Mouse (Mus musculus) hindbrain, postnatal 0 days (tissue): ENCODE data around the gene Med22. TPM values are rescaled to one million over a fixed set of nuclear protein-coding genes. Genes with fewer than 3 reads are reported as not detected.

Experiments
- ATAC-seq: fragments of 200-750 bp; cut with Nextera tagmentation; 2 replicates; pipeline ENCODE4 v1.8.0; 2017; ENCODE audit warnings: mild to moderate bottlenecking, moderate TSS enrichment, moderate library complexity
- DNase-seq: peaks from one replicate; pipeline ENCODE4 v3.0.0-alpha.2; 2015; ENCODE audit warnings: low spot score
- H3K27ac ChIP-seq: fragments of 300-500 bp; sonication (generic); 2 replicates; pipeline ENCODE4 v1.5.1; 2014; ENCODE audit warnings: mild to moderate bottlenecking
- H3K27me3 ChIP-seq: fragments of 300-500 bp; sonication (generic); 2 replicates; pipeline ENCODE4 v1.6.1; 2014; ENCODE audit warnings: low read length, mixed read lengths; ENCODE audit not compliant: insufficient read depth
- H3K36me3 ChIP-seq: fragments of 300-500 bp; sonication (generic); 2 replicates; pipeline ENCODE4 v1.6.1; 2014; ENCODE audit warnings: low read length, mixed read lengths; ENCODE audit not compliant: insufficient read depth
- H3K4me1 ChIP-seq: fragments of 300-500 bp; sonication (generic); 2 replicates; pipeline ENCODE4 v1.6.1; 2014; ENCODE audit warnings: antibody characterized with exemption, low read length, mixed read lengths; ENCODE audit not compliant: insufficient read depth
- H3K4me2 ChIP-seq: fragments of 300-500 bp; sonication (generic); 2 replicates; pipeline ENCODE4 v1.6.1; 2014; ENCODE audit warnings: low read depth, mild to moderate bottlenecking, low read length, moderate library complexity, mixed read lengths
- H3K4me3 ChIP-seq: fragments of 300-500 bp; sonication (generic); 2 replicates; pipeline ENCODE4 v1.5.1; 2014; ENCODE audit warnings: low read length
- H3K9ac ChIP-seq: fragments of 300-500 bp; sonication (generic); replicated peaks from 2 replicates; pipeline ENCODE4 v1.6.1; 2014; ENCODE audit warnings: mild to moderate bottlenecking, low read length, moderate library complexity, mixed read lengths
- H3K9me3 ChIP-seq: fragments of 300-500 bp; sonication (generic); 2 replicates; pipeline ENCODE4 v1.6.1; 2016; ENCODE audit warnings: low read length, mixed read lengths
- CTCF ChIP-seq: IDR thresholded peaks from 2 replicates; pipeline ENCODE4 v1.5.1; 2016; ENCODE audit warnings: antibody characterized with exemption, control low read depth, low read depth
- WGBS: fragments of 180-500 bp; shearing (Covaris S2); extraction: QIAGEN DNeasy Blood & Tissue Kit; methylation state at CpG from one replicate; pipeline ENCODE4 v1.1.7; 2014; 5-methylcytosine and 5-hydroxymethylcytosine counted together
- polyA plus RNA-seq: library from polyadenylated mRNA; unstranded; fragments of >200 nt; fragmentation: Nextera tagmentation; extraction: Ambion mirVana; gene quantifications from 2 replicates; pipeline ENCODE4 v1.2.1, GENCODE M21; 2015
- total RNA-seq: library from RNA; depleted of rRNA; stranded (reverse); fragments of >200 nt; gene quantifications from 2 replicates; pipeline ENCODE4 v1.2.3, GENCODE M21; 2014

Gene Med22
- total and polyA plus RNA-seq, 2 experiments from 2014 or later: 116 to 141 TPM

DNA sequence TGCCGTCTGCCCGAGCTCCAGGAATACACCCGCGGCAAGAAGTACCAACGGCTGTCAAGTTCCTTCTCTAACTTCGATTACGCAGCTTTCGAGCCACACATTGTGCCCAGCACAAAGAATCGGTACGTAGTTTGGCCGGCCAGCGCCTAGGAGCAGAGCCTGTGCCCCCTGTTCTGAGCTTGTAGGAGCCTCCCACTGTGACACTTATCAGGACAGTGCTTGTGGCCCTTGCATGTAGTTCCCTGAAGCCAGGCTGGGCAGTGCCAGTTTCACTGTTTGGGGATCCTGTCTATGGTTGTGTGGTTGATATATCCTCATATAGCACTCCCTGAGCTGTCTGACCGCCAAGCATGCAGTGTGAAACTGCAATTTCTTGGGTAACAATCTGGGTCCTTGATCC, 6.3 kb upstream of the Med22 start:
- Histone ChIP-seq H3K4me3 (peak overlapping the region; percentile 74), H3K36me3 (peaks cover 55% of the 10 kb centered on the region), H3K9ac (peak overlapping the region; percentile 86), H3K9me3 (no peaks in the 10 kb centered on the region), H3K4me2 (peak overlapping the region; percentile 99), H3K4me1 (peaks cover 16% of the 10 kb centered on the region), H3K27me3 (no peaks in the 10 kb centered on the region), H3K27ac (peak overlapping the region; percentile 86)
- no peak for ATAC-seq
- no peak for DNase-seq
- no peak for TF ChIP-seq CTCF
- WGBS: 2% methylated on average over 13 of the region's 13 CpGs

DNA sequence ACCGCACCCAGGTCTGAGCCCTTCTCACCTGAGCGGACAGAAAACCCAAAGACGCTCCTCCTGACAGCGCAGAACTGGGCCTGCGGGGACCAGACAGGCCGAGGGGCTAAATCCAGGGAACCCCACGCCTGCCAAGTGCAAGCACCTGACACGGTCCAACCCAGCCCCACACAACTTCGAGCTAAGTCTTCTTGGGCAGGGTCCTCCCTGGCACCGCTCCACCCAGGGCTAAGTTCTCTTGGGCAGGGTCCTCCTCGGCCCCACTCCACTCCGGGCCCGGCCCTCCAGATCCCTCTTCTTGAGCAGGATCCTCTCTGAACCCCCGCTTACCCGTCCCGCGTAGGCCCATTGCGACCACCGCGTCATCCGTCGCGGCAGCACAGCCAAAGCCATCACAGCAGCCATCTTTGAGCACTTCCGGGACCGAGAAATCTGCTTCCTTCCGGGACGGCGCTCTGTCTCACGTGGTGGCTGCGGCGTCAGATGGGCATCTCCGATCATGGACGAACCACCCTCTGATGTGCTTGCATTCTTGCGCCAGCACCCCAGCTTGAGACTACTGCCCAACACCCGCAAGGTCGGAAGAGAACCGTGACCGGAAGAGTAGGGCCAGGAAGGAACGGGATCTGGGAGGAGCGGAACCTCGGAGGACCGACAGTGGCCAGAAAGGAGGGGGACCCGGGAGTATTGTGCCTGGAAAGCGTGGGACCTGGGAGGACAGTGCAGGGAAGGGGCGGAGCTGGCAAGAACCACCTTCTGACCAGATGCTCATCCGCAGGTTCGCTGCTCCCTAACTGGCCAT, 5.7 kb upstream of the Med22 start, which contains the start of the genes Surf2 and Surf1:
TSS of gene Surf2 (plus strand) at position 441 of the 802 bp plus-strand sequence.
TSS of gene Surf1 (minus strand) at position 604 of the 802 bp plus-strand sequence.
- peak; percentile 89 for ATAC-seq
- Histone ChIP-seq H3K4me3 (peak within 1 kb of the TSS; percentile 74), H3K9me3 (no peaks in the 10 kb centered on the region), H3K9ac (peak within 1 kb of the TSS; percentile 86), H3K27ac (peak within 1 kb of the TSS; percentile 86), H3K27me3 (no peaks in the 10 kb centered on the region), H3K4me1 (peaks cover 16% of the 10 kb centered on the region), H3K36me3 (peaks cover 49% of the 10 kb centered on the region), H3K4me2 (peak within 1 kb of the TSS; percentile 99)
- 3% methylated on average over 47 of the region's 47 CpGs for WGBS
- TF ChIP-seq CTCF: no peak
- peak; percentile 92 for DNase-seq

DNA sequence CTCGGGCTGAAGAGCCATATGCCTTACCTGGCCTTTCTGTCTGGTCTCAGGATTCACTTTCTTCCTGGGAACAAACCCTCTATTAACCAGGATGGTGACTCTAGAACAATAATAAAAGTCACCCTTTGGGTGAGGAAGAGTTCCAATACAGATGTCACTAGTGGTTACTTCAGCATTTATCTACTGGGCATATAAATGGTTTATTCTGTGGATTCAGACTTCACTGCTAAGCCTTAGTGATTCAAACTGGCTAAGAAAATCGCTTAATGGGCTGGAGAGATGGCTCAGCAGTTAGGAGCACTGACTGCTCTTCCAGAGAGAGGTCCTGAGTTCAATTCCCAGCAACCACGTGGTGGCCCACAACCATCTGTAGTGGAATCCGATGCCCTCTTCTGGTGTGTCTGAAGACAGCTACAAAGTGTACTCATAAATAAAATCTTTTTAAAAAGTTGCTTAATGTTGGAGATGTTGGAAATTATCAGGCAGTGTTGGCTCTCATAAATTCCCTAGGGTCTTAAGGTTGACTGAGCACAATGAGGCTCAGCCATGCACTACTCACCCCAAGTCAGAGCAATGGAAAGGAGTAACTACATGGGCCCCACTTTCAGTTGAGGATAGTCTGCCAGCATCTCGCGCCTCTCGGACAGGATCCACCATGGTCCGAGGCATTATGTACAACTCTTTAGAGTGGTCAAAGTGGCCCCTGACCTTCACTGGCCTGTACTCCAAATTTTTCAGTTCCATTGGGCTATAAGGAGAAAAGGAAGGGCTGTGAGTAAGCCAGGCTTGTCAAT, 3.9 kb upstream of the Med22 start:
- no peak overlapping the region for H3K27ac ChIP-seq
- ATAC-seq (no peak), DNase-seq (no peak)
- H3K4me2 ChIP-seq: no peak overlapping the region
- no peak overlapping the region for H3K9ac ChIP-seq
- no peaks in the 10 kb centered on the region for H3K27me3 ChIP-seq
- peak; percentile 32 for TF ChIP-seq CTCF
- peaks cover 32% of the 10 kb centered on the region for H3K36me3 ChIP-seq
- WGBS: 61% methylated on average over 8 of the region's 8 CpGs
- no peak overlapping the region for H3K4me3 ChIP-seq
- H3K9me3 ChIP-seq: no peaks in the 10 kb centered on the region
- peaks cover 16% of the 10 kb centered on the region for H3K4me1 ChIP-seq

DNA sequence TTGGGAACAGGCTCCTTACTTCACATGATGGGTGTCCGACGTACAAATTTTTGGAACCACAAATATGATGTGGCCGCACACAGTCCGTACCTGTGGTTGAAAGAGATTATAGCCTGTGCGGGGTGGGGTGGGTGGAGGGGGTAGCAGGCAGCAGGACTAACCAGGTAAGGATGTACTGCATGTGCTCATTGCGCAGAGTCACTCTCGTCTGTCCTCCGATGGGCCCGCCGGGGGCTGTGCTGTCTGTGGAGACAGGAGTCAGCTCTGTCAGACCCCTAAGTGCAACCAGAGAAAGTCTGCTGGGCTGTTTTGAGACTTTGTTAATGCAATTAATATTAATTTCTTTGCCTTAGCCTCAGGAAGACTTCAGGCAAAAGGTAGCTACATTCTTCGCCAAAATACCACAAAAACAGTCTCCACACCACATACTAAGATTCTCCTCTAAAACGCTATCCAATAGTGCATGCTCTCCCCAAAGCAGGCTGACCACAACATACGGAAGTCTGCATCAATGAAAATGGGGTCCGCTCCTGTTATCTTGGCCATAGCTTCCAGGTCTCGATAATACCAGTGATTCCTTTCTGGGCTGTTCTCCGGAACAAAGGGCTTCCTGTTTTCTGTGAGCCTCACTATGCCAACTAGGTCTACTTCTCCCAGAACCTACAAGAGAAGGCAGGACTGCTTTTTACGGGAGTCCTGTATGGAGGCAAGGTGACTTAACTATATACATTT, 3.1 kb upstream of the Med22 start:
- Histone ChIP-seq H3K4me1 (peaks cover 22% of the 10 kb centered on the region), H3K4me2 (no peak overlapping the region), H3K9ac (no peak overlapping the region), H3K9me3 (no peaks in the 10 kb centered on the region), H3K27me3 (no peaks in the 10 kb centered on the region), H3K27ac (no peak overlapping the region), H3K4me3 (no peak overlapping the region), H3K36me3 (peaks cover 24% of the 10 kb centered on the region)
- ATAC-seq (no peak), DNase-seq (no peak)
- 87% methylated on average over 17 of the region's 17 CpGs for WGBS
- no peak for TF ChIP-seq CTCF

DNA sequence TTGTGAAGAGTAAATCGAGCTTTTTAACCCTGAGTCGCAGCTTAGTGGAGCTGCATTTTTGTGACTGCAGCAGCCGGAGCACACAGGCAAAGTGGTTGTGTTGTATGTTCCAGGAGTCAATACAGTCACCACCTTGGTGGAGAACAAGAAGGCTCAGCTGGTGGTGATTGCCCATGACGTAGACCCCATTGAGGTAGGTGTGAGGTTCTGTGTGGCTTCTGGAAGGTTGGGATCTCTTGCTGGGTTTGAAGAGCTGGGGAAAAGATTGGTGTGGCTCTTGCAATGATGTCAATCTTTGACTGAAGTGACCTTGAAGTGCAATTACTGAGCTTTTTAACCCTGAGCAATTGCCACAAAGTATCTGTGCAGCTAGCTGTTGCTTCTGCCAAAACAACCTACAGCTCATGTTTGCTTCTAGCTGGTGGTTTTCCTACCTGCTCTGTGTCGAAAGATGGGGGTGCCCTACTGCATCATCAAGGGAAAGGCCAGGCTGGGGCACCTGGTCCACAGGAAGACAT, 1.8 kb upstream of the Med22 start:
- no peak for ATAC-seq
- 64% methylated on average over 5 of the region's 5 CpGs for WGBS

DNA sequence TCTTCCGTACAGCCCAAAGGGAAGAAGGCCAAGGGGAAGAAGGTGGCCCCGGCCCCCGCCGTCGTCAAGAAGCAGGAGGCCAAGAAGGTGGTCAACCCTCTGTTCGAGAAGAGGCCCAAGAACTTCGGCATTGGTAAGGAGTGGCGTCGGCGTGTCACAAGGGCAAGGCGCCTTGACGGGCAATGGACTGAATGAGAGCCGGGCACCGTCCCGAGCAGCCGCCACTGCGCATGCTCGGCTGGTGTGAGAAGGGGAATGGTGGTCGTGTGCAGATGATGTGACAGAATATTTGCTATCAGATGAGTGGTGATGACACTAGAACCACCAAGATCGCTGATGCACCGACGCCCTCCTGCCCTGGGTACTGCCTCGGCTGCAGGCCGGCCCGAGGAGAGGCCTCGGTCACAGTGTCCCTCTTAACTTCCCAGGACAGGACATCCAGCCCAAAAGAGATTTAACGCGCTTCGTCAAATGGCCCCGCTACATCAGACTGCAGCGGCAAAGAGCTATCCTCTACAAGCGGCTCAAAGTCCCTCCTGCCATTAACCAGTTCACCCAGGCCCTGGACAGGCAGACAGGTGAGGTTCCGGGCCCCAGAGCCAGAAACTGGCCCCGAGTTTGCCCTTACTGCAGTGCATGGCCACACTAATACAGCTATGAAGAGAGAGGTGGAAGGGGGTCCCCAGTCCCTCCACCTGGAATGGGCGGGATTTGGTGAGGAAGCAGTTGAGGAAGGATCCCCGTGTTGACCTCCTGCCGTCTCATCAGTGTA, 703 bp upstream of the Med22 start:
- H3K27ac ChIP-seq: peak overlapping the region; percentile 95
- peaks cover 31% of the 10 kb centered on the region for H3K36me3 ChIP-seq
- ATAC-seq (peak; percentile 66), DNase-seq (peak; percentile 85)
- peaks cover 15% of the 10 kb centered on the region for H3K4me1 ChIP-seq
- peak overlapping the region; percentile 86 for H3K4me3 ChIP-seq
- TF ChIP-seq CTCF: no peak
- peak overlapping the region; percentile 85 for H3K4me2 ChIP-seq
- H3K9me3 ChIP-seq: no peaks in the 10 kb centered on the region
- no peaks in the 10 kb centered on the region for H3K27me3 ChIP-seq
- H3K9ac ChIP-seq: peak overlapping the region; percentile 84
- WGBS: under 1% methylated on average over 33 of the region's 37 CpGs

More for the DNA sequence above, 1.8 kb upstream of the Med22 start:
- Histone ChIP-seq H3K9ac (peak overlapping the region; percentile 84), H3K4me2 (peak overlapping the region; percentile 85), H3K9me3 (no peaks in the 10 kb centered on the region), H3K4me3 (peak overlapping the region; percentile 86), H3K36me3 (peaks cover 26% of the 10 kb centered on the region), H3K27me3 (no peaks in the 10 kb centered on the region), H3K27ac (no peak overlapping the region), H3K4me1 (peaks cover 19% of the 10 kb centered on the region)
- DNase-seq: no peak
- no peak for TF ChIP-seq CTCF
